Mouse (Mus musculus): Measurements from ENCODE around the gene Slc45a1. TPM values are rescaled to one million over a fixed set of nuclear protein-coding genes. Genes with fewer than 3 reads are reported as not detected.
A peak's percentile ranks its signal among the peaks of the same experiment; 100 is the strongest.

The Slc45a1 gene
- total RNA-seq, 1 experiment from 2014 or later: not detected

- ATAC-seq (replicated peaks; ENCODE audit: insufficient number of reproducible peaks, low FRiP score, low TSS enrichment, poor library complexity, severe bottlenecking): no peak
Measured at GRCm38 (mm10) chr4:150663192-150663591, 11.2 kb upstream of the Slc45a1 start.

GRCm38 (mm10) chr4:150661886-150662285 lies 9.9 kb upstream of the Slc45a1 start:
- ATAC-seq (replicated peaks; ENCODE audit: insufficient number of reproducible peaks, low FRiP score, low TSS enrichment, poor library complexity, severe bottlenecking): no peak

GRCm38 (mm10) chr4:150659926-150660610 lies 8.1 kb upstream of the Slc45a1 start:
- no peak for ATAC-seq (replicated peaks; ENCODE audit: insufficient number of reproducible peaks, low FRiP score, low TSS enrichment, poor library complexity, severe bottlenecking)

- no peak for ATAC-seq (replicated peaks; ENCODE audit: insufficient number of reproducible peaks, low FRiP score, low TSS enrichment, poor library complexity, severe bottlenecking)
Measured at GRCm38 (mm10) chr4:150656504-150656903, 4.5 kb upstream of the Slc45a1 start.

- ATAC-seq (replicated peaks; ENCODE audit: insufficient number of reproducible peaks, low FRiP score, low TSS enrichment, poor library complexity, severe bottlenecking): peak; percentile 82
Measured at GRCm38 (mm10) chr4:150655989-150656388, 4.0 kb upstream of the Slc45a1 start.

GRCm38 (mm10) chr4:150653072-150653599 lies 1.2 kb upstream of the Slc45a1 start:
- ATAC-seq (replicated peaks; ENCODE audit: insufficient number of reproducible peaks, low FRiP score, low TSS enrichment, poor library complexity, severe bottlenecking): no peak

GRCm38 (mm10) chr4:150649327-150649726 lies 2.6 kb downstream of the Slc45a1 start:
- no peak for ATAC-seq (replicated peaks; ENCODE audit: insufficient number of reproducible peaks, low FRiP score, low TSS enrichment, poor library complexity, severe bottlenecking)

- ATAC-seq (replicated peaks; ENCODE audit: insufficient number of reproducible peaks, low FRiP score, low TSS enrichment, poor library complexity, severe bottlenecking): no peak
Measured at GRCm38 (mm10) chr4:150644299-150644698, 7.7 kb downstream of the Slc45a1 start.

GRCm38 (mm10) chr4:150636635-150637034 lies 15.3 kb downstream of the Slc45a1 start:
- no peak for ATAC-seq (replicated peaks; ENCODE audit: insufficient number of reproducible peaks, low FRiP score, low TSS enrichment, poor library complexity, severe bottlenecking)

GRCm38 (mm10) chr4:150635568-150635967 lies 16.4 kb downstream of the Slc45a1 start:
- no peak for ATAC-seq (replicated peaks; ENCODE audit: insufficient number of reproducible peaks, low FRiP score, low TSS enrichment, poor library complexity, severe bottlenecking)

- ATAC-seq (replicated peaks; ENCODE audit: insufficient number of reproducible peaks, low FRiP score, low TSS enrichment, poor library complexity, severe bottlenecking): no peak
Measured at GRCm38 (mm10) chr4:150629266-150629665, 22.7 kb downstream of the Slc45a1 start.

GRCm38 (mm10) chr4:150625951-150626732 lies 25.8 kb downstream of the Slc45a1 start:
- ATAC-seq (replicated peaks; ENCODE audit: insufficient number of reproducible peaks, low FRiP score, low TSS enrichment, poor library complexity, severe bottlenecking): peak; percentile 62

- peak; percentile 53; the same call in 1 of the 2 replicates for ATAC-seq (replicated peaks; ENCODE audit: insufficient number of reproducible peaks, low FRiP score, low TSS enrichment, poor library complexity, severe bottlenecking)
Measured at GRCm38 (mm10) chr4:150625425-150625824, 26.5 kb downstream of the Slc45a1 start.

- no peak for ATAC-seq (replicated peaks; ENCODE audit: insufficient number of reproducible peaks, low FRiP score, low TSS enrichment, poor library complexity, severe bottlenecking)
Measured at GRCm38 (mm10) chr4:150624933-150625332, 27.0 kb downstream of the Slc45a1 start.

- no peak for ATAC-seq (replicated peaks; ENCODE audit: insufficient number of reproducible peaks, low FRiP score, low TSS enrichment, poor library complexity, severe bottlenecking)
Measured at GRCm38 (mm10) chr4:150624214-150624823, 27.7 kb downstream of the Slc45a1 start.

GRCm38 (mm10) chr4:150622641-150623040 lies 29.3 kb downstream of the Slc45a1 start:
- no peak for ATAC-seq (replicated peaks; ENCODE audit: insufficient number of reproducible peaks, low FRiP score, low TSS enrichment, poor library complexity, severe bottlenecking)

GRCm38 (mm10) chr4:150619011-150619410 lies 33.0 kb downstream of the Slc45a1 start:
- no peak for ATAC-seq (replicated peaks; ENCODE audit: insufficient number of reproducible peaks, low FRiP score, low TSS enrichment, poor library complexity, severe bottlenecking)

- no peak for ATAC-seq (replicated peaks; ENCODE audit: insufficient number of reproducible peaks, low FRiP score, low TSS enrichment, poor library complexity, severe bottlenecking)
Measured at GRCm38 (mm10) chr4:150616841-150617240, 35.1 kb downstream of the Slc45a1 start.

- no peak for ATAC-seq (replicated peaks; ENCODE audit: insufficient number of reproducible peaks, low FRiP score, low TSS enrichment, poor library complexity, severe bottlenecking)
Measured at GRCm38 (mm10) chr4:150616029-150616420, 35.9 kb downstream of the Slc45a1 start.

All from monocyte, adult 5-6 weeks (primary cell).